ENCODE assay signal across 12 mouse cellular contexts in genomic region chr11:18715050-18715850, GRCm38 (mm10).
DNase-seq lines count a peak whose midpoint lies in the region; ATAC-seq and TF ChIP-seq lines count a peak whose summit lies in the region.
"Had no signal": no experiment of that assay in that cellular context is flagged by ENCODE, and none has a peak within 500 bp of the region (broad histone marks: within the 10 kb centered on the region; RNA-seq: fewer than 3 reads in every experiment).

No protein-coding gene starts in this region.

- no peaks in the 10 kb centered on the region for H3K27me3 ChIP-seq in kidney, embryonic 14.5 days (ENCODE audit: control insufficient read depth, insufficient read depth, low read length)
- H3K27me3 ChIP-seq in forebrain, embryonic 15.5 days: no peaks in the 10 kb centered on the region
- H3K27me3 ChIP-seq: heart, embryonic 15.5 days had no signal

- H3K4me2 ChIP-seq in kidney, embryonic 14.5 days (replicated peaks; ENCODE audit: low read depth, low read length): no peak overlapping the region
- H3K4me2 ChIP-seq in forebrain, embryonic 15.5 days (replicated peaks): no peak overlapping the region
- H3K4me2 ChIP-seq: heart, embryonic 15.5 days had no signal

- no peak for DNase-seq in kidney, postnatal 25 days
- peak; percentile 80 for DNase-seq in brain, embryonic 14.5 days (ENCODE audit: low read depth)
- DNase-seq in cerebellum, adult 9-10 months: peak; percentile 58
- DNase-seq in urinary bladder, postnatal 10 days (ENCODE audit: low spot score): no peak
- no peak for DNase-seq in heart, adult 8-10 months (ENCODE audit: low spot score)
- DNase-seq: kidney, postnatal 10 days; lung, postnatal 10 days; thymus, postnatal 36 days had no signal

- TF ChIP-seq CTCF in brain, embryonic 14.5 days (IDR thresholded peaks at IDR 0.05; ENCODE audit: borderline replicate concordance, extremely low read depth, insufficient read depth, insufficient read length): no peak

- H3K27ac ChIP-seq in kidney, embryonic 14.5 days (ENCODE audit: low read depth, low read length): peak overlapping the region; percentile 60; the same call in 1 of the 2 replicates
- no peak overlapping the region for H3K27ac ChIP-seq in forebrain, embryonic 15.5 days (replicated peaks)
- H3K27ac ChIP-seq: heart, embryonic 15.5 days had no signal

- WGBS in kidney, embryonic 14.5 days: 25% methylated on average over 2 of the region's 2 CpGs
- WGBS in forebrain, embryonic 15.5 days: 25% methylated on average over 2 of the region's 2 CpGs

- TF ChIP-seq POLR2A in brain, embryonic 14.5 days (IDR thresholded peaks at IDR 0.05; ENCODE audit: borderline replicate concordance, extremely low read depth, insufficient read depth, insufficient read length, poor library complexity, severe bottlenecking): no peak

- no peak overlapping the region for H3K9ac ChIP-seq in kidney, embryonic 14.5 days (ENCODE audit: low read depth, low read length)
- H3K9ac ChIP-seq in forebrain, embryonic 15.5 days (replicated peaks): no peak overlapping the region
- H3K9ac ChIP-seq: heart, embryonic 15.5 days had no signal

- no peaks in the 10 kb centered on the region for H3K9me3 ChIP-seq in kidney, embryonic 14.5 days (ENCODE audit: control insufficient read depth, low read length)
- no peaks in the 10 kb centered on the region for H3K9me3 ChIP-seq in forebrain, embryonic 15.5 days
- H3K9me3 ChIP-seq: heart, embryonic 15.5 days had no signal

- H3K4me1 ChIP-seq in kidney, embryonic 14.5 days (ENCODE audit: control insufficient read depth, insufficient read depth, low read length): 0 out of 2 replicates have a peak, but pooled peaks cover 6% of the 10 kb centered on the region
- H3K4me1 ChIP-seq in forebrain, embryonic 15.5 days: peaks cover 11% of the 10 kb centered on the region; the same call in 1 of the 2 replicates
- H3K4me1 ChIP-seq: heart, embryonic 15.5 days had no signal

- H3K36me3 ChIP-seq in kidney, embryonic 14.5 days (ENCODE audit: control insufficient read depth, insufficient read depth, low read length): no peaks in the 10 kb centered on the region
- H3K36me3 ChIP-seq in forebrain, embryonic 15.5 days: no peaks in the 10 kb centered on the region
- H3K36me3 ChIP-seq: heart, embryonic 15.5 days had no signal

- ATAC-seq in kidney, embryonic 14.5 days (ENCODE audit: low FRiP score, low TSS enrichment): peak; percentile 64; the same call in 1 of the 2 replicates
- peak; percentile 34; the same call in 1 of the 2 replicates for ATAC-seq in forebrain, embryonic 15.5 days (replicated peaks)
- ATAC-seq in frontal cortex, adult (ENCODE audit: low TSS enrichment): no peak

- H3K4me3 ChIP-seq in kidney, embryonic 14.5 days (ENCODE audit: low read length): no peak overlapping the region
- H3K4me3 ChIP-seq in forebrain, embryonic 15.5 days: no peak overlapping the region
- H3K4me3 ChIP-seq: heart, embryonic 15.5 days had no signal

Comparison
In these comparisons a context has a peak if more than half of its experiments do, and no peak if none do; other contexts are left out.
1. DNase-seq: peak in brain, embryonic 14.5 days (single experiment) and cerebellum, adult 9-10 months (single experiment); none in kidney, postnatal 25 days (0 of 2), urinary bladder, postnatal 10 days (single experiment) and heart, adult 8-10 months (single experiment).